Mouse (Mus musculus) gastrocnemius, postnatal 14 days (tissue): ENCODE measurements around the gene Vipr1. TPM values are rescaled to one million over a fixed set of nuclear protein-coding genes. Genes with fewer than 3 reads are reported as not detected.
A peak's percentile ranks its signal among the peaks of the same experiment; 100 is the strongest.

Source experiments
- DNase-seq: peaks from one replicate; pipeline ENCODE4 v3.0.0; 2021; ENCODE audit warnings: mixed read lengths
- intact Hi-C: fragments of 180-260 bp; cut with DNase I; formaldehyde crosslinking; loops from one replicate; pipeline ENCODE4 v1.15.1; 2025; ENCODE audit warnings: low total_unique reads
- total RNA-seq, 2 experiments: library from RNA; stranded (reverse); gene quantifications; 2 replicates each; pipeline ENCODE4 v1.2.3; 2021

The Vipr1 gene
- total RNA-seq, 2 experiments from 2014 or later = 1.1 to 1.2 TPM

DNA sequence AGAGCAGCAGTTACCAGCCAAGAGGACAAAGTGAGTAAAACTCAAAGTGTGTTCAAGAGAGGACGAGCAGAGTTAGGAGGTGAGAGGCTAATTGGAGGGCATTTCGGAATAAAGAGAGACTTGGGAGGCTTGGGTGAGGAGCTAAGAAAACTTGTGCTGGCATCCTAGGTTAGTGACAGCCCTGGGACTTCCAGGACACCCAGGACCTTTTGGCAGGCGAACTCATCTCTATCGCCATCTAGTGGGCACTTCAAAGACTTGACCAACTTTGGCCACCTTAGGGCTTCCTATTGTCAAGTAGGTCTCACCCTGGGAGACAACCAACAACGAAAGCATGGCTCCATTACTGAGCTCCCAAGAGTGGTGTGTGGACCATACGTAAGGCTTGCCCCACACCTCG, 28.8 kb downstream of the Vipr1 start:
- intact Hi-C loops = no loop called here
- DNase-seq = peak; percentile 40

GRCm38 (mm10) chr9:121672311-121672710, 29.8 kb downstream of the Vipr1 start:
- intact Hi-C loops = no loop called here

DNA sequence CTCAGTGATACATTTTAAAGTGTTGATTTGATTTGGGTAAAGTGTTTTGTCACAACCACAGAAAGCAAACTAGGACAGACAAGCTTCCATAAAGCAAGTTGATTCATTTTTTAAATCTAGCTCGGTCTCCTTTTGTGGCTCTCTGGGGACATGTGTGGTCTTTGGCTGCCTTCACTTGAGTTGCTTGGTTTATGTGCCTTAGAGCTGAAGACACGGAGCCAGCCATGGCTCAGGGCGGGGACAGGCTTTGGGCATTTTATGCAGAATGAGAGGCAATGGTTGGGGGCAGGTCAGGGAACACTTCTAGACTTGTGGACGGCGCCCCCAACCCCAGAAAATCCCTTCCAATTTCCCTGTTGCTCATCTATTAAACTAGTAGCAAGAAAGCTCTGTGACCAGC, 31.2 kb downstream of the Vipr1 start:
- intact Hi-C loops = no loop called here
- DNase-seq = no peak

More at GRCm38 (mm10) chr9:121672311-121672710, 29.8 kb downstream of the Vipr1 start:
- peak; percentile 60 for DNase-seq

DNA sequence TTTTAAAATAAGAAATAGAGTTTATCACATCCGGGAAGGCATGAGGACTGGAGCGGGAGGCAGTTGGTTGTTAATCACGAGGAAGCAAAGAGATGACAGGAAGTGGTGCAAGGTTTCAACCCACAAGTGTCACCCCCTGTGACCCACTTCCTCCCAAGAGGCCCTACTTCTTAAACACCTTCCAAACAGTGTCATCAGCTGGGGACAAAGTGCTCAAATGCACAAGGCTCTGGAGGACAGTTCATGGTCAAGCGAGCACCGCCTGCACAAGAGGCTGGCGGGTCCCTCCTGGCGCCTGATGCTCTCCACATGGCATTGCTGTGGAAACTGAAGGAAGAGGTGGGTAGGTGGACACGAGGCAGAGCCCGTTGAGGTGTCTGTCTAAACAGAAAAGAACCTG, 32.5 kb downstream of the Vipr1 start:
- intact Hi-C loops = no loop called here
- no peak for DNase-seq

DNA sequence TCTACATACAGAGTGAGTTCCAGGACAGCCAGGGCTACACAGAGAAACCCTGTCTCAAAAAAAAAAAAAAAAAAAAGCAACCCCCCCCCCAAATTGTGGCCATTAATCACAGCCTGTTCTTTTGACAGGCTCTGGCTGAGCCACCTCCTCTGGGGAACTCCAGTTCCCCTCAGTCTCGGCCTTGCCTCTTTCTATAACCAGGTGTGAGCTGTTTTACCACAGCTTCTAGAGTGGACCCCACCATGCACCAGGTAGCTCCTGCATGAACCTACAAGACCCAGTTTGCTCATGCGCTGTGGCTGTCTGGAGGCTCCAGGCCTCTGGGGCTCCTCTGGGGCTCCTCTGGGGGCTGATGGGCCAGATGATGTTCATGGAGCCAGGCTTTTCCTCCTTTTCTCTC, 33.0 kb downstream of the Vipr1 start:
- intact Hi-C loops = no loop called here

GRCm38 (mm10) chr9:121677069-121677468, 34.6 kb downstream of the Vipr1 start:
- DNase-seq = no peak
- intact Hi-C loops = no loop called here

More for the DNA sequence above, 33.0 kb downstream of the Vipr1 start:
- DNase-seq = no peak

DNA sequence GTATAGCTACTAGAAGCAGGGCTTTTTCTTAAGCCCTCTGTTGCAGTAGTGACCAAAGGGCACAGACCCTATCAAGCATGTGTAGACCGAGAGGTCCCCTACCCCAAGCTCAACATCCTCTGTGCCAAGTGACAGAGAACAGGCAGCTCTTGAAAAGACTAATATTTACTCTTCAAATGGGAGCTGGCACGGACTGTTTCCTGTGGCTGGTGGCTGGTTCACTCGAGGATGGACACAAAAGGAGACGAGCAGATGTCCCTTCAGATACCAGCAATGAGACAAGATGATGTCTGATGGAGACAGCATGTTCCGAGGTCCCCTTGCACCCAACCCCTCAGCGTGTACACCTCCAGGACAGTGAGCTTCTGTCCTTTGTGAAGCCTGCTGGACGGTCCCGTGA, 35.0 kb downstream of the Vipr1 start:
- no peak for DNase-seq
- intact Hi-C loops = no loop called here

GRCm38 (mm10) chr9:121679549-121679948, 37.0 kb downstream of the Vipr1 start:
- peak; percentile 66 for DNase-seq
- intact Hi-C loops = no loop called here

GRCm38 (mm10) chr9:121681191-121681590, 38.7 kb downstream of the Vipr1 start:
- intact Hi-C loops = loop anchor here (5.0 kb wide), 2 partner anchors 39 to 204 kb away; partner anchors contain the start of genes Lyzl4 and Vipr1
- DNase-seq = no peak

- intact Hi-C loops = loop anchor here (5.0 kb wide), 2 partner anchors 40 to 205 kb away; partner anchors contain the start of genes Lyzl4 and Vipr1
- no peak for DNase-seq
Measured at GRCm38 (mm10) chr9:121682037-121682680, 39.6 kb downstream of the Vipr1 start.

DNA sequence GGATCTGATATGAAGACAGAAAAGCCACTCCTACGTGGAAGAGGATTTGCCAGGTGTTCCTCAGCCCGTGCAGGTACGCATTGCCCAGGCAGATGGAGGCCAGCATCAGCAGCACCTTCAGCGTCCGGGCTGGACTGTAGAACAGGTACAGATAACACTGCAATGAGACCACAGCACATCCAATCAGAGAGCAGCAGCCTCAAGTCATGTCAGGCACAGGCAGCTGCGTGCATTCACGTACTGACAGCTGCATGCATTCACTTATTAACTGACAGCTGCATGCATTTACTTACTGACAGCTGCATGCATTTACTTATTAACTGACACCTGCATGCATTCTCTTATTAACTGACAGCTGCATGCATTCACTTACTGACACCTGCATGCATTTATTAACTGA, 42.2 kb downstream of the Vipr1 start:
- DNase-seq = no peak
- intact Hi-C loops = loop anchor here (5.0 kb wide), 2 partner anchors 42 to 207 kb away; partner anchors contain the start of genes Lyzl4 and Vipr1

GRCm38 (mm10) chr9:121690200-121690651, 47.7 kb downstream of the Vipr1 start:
- intact Hi-C loops = no loop called here
- no peak for DNase-seq

DNA sequence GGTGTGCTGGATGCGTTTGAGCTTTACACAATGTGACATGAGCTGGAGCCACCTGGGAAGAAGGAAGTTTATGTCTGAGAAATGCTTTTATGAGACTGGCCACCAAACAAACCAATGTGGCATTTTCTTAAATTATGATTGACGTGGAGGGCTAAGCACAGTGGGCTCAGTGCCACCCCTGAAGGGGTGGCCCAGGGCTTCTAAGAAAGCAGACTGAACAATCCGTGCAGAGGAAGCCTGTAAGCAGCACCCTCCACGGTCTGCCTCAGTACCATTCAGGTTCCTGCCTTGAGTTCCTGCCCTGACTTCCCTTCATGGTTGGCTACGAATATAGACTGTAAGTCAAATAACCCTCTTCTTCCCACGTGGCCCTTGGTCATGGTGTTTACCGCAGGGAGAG, 48.2 kb downstream of the Vipr1 start:
- intact Hi-C loops = no loop called here
- DNase-seq = no peak

GRCm38 (mm10) chr9:121694736-121695135, 52.2 kb downstream of the Vipr1 start:
- no peak for DNase-seq
- intact Hi-C loops = no loop called here

GRCm38 (mm10) chr9:121696626-121697025, 54.1 kb downstream of the Vipr1 start:
- no peak for DNase-seq
- intact Hi-C loops = no loop called here

- DNase-seq = peak; percentile 79
- intact Hi-C loops = no loop called here
Measured at GRCm38 (mm10) chr9:121697150-121698049, 54.9 kb downstream of the Vipr1 start.

- no peak for DNase-seq
- intact Hi-C loops = no loop called here
Measured at GRCm38 (mm10) chr9:121704261-121704645, 61.7 kb downstream of the Vipr1 start.

DNA sequence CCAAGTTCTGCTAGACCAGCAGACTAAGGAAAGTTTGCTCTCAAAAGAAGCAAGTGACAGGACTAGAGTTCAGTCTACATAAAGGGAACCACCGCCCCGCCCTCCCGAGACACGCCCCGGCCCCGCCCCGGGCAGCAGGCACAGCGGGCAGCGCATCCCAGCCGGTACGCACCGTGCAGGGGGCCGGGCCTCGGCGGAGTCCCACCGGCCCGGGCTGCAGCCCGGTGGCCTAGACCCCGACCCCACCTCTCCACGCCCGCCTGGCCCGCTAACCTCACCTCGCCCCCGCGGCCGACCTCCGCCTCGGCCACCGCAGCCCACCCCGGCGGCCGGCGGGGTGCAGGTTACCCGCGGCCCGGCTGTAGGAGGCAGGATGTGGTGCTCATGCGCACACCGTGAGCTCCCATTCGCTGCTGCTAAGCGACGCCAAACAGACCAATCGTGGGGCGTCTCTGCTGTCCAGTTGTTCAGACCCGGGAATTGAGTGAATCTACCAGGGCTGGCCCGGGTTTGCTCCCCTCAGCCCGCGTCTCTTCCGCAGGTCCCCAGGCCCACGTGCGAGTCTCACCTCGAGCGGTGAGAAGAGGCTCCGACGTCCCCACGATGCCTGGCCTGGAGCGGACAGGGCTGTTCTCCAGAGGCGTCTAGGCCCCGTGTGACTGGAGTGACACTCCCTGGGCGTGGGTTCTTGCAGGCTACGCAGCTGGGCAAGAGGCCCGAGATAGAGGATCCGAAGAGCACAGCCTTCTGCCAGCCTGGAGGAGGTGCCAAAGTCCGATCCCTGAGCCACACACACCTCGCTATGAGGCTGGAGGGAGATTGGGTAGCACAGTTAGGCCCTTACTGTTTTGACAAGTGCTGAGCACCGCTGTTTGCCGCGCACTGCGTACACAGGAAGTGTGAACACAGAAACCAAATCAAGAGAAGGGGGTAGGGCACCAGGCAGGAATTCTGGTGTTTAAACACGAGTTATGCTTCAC, 62.4 kb downstream of the Vipr1 start, which contains the start of gene Sec22c:
Sec22c (minus strand) TSS at position 845 of the 980 bp plus-strand sequence.
- peak; percentile 89 for DNase-seq
- intact Hi-C loops = no loop called here

GRCm38 (mm10) chr9:121706029-121706675, 63.6 kb downstream of the Vipr1 start:
- no peak for DNase-seq
- intact Hi-C loops = no loop called here
